In genomic region chr16:95746565-95746964, GRCm38 (mm10) we compare ENCODE assay signal across 28 mouse cellular contexts. TPM values are rescaled to one million over a fixed set of nuclear protein-coding genes. Genes with fewer than 3 reads are reported as not detected.
DNase-seq lines count a peak whose midpoint lies in the region; ATAC-seq and TF ChIP-seq lines count a peak whose summit lies in the region.
"Had no signal": no experiment of that assay in that cellular context is flagged by ENCODE, and none has a peak within 500 bp of the region (broad histone marks: within the 10 kb centered on the region; RNA-seq: fewer than 3 reads in every experiment).

No protein-coding gene starts in this region.

- TF ChIP-seq CTCF in kidney, postnatal 0 days (IDR thresholded peaks at IDR 0.05; ENCODE audit: low read depth) = no peak

- intact Hi-C loops in heart, postnatal 10 days (cut with DNase I) = loop anchor here (2.0 kb wide), 1 partner anchor 114 kb away; no protein-coding TSS in a partner anchor

- no peaks in the 10 kb centered on the region for H3K9me3 ChIP-seq in embryonic facial prominence, embryonic 13.5 days
- H3K9me3 ChIP-seq in embryonic facial prominence, embryonic 10.5 days = no peaks in the 10 kb centered on the region; the same call in 1 of the 2 replicates
- no peaks in the 10 kb centered on the region for H3K9me3 ChIP-seq in heart, embryonic 16.5 days (replicated peaks; ENCODE audit: control insufficient read depth, low read length)
- H3K9me3 ChIP-seq in kidney, postnatal 0 days (replicated peaks; ENCODE audit: low read length) = no peaks in the 10 kb centered on the region
- H3K9me3 ChIP-seq in kidney, embryonic 14.5 days (ENCODE audit: control insufficient read depth, low read length) = no peaks in the 10 kb centered on the region
- H3K9me3 ChIP-seq: embryonic facial prominence, embryonic 12.5 days; G1E; midbrain, embryonic 10.5 days; midbrain, embryonic 15.5 days; neural tube, embryonic 15.5 days had no signal

- no peaks in the 10 kb centered on the region for H3K36me3 ChIP-seq in embryonic facial prominence, embryonic 13.5 days
- H3K36me3 ChIP-seq in embryonic facial prominence, embryonic 10.5 days (replicated peaks) = no peaks in the 10 kb centered on the region
- H3K36me3 ChIP-seq in heart, embryonic 16.5 days (ENCODE audit: control insufficient read depth, insufficient read depth) = no peaks in the 10 kb centered on the region
- no peaks in the 10 kb centered on the region for H3K36me3 ChIP-seq in kidney, postnatal 0 days (ENCODE audit: insufficient read depth, low read length)
- H3K36me3 ChIP-seq in kidney, embryonic 14.5 days (ENCODE audit: control insufficient read depth, insufficient read depth, low read length) = no peaks in the 10 kb centered on the region
- H3K36me3 ChIP-seq: embryonic facial prominence, embryonic 12.5 days; G1E; midbrain, embryonic 10.5 days; midbrain, embryonic 15.5 days; neural tube, embryonic 15.5 days had no signal

- 0 out of 2 replicates have a peak overlapping the region, but pooled peaks have one; percentile 1 for H3K27ac ChIP-seq in embryonic facial prominence, embryonic 13.5 days
- no peak overlapping the region for H3K27ac ChIP-seq in embryonic facial prominence, embryonic 10.5 days (replicated peaks)
- H3K27ac ChIP-seq in heart, embryonic 16.5 days (ENCODE audit: low read length) = peak overlapping the region; percentile 47
- H3K27ac ChIP-seq in kidney, postnatal 0 days = peak overlapping the region; percentile 31; the same call in 1 of the 2 replicates
- no peak overlapping the region for H3K27ac ChIP-seq in kidney, embryonic 14.5 days (ENCODE audit: low read depth, low read length)
- H3K27ac ChIP-seq: embryonic facial prominence, embryonic 12.5 days; hindbrain, embryonic 14.5 days; liver, embryonic 14.5 days; midbrain, embryonic 10.5 days; midbrain, embryonic 15.5 days; neural tube, embryonic 15.5 days had no signal

- H3K4me1 ChIP-seq in embryonic facial prominence, embryonic 13.5 days = peaks cover 51% of the 10 kb centered on the region
- peaks cover 17% of the 10 kb centered on the region for H3K4me1 ChIP-seq in embryonic facial prominence, embryonic 10.5 days
- peaks cover 24% of the 10 kb centered on the region for H3K4me1 ChIP-seq in heart, embryonic 16.5 days (ENCODE audit: control insufficient read depth, insufficient read depth, low read length)
- peaks cover 4% of the 10 kb centered on the region; the same call in 1 of the 2 replicates for H3K4me1 ChIP-seq in kidney, postnatal 0 days (replicated peaks; ENCODE audit: insufficient read depth, low read length)
- peaks cover 5% of the 10 kb centered on the region; the same call in 1 of the 2 replicates for H3K4me1 ChIP-seq in kidney, embryonic 14.5 days (ENCODE audit: control insufficient read depth, insufficient read depth, low read length)

- H3K9ac ChIP-seq in embryonic facial prominence, embryonic 13.5 days = no peak overlapping the region
- H3K9ac ChIP-seq in heart, embryonic 16.5 days (ENCODE audit: low read length) = no peak overlapping the region
- no peak overlapping the region for H3K9ac ChIP-seq in kidney, postnatal 0 days (ENCODE audit: low read depth, low read length)
- H3K9ac ChIP-seq in kidney, embryonic 14.5 days (ENCODE audit: low read depth, low read length) = no peak overlapping the region
- H3K9ac ChIP-seq: embryonic facial prominence, embryonic 12.5 days; hindbrain, embryonic 14.5 days; liver, embryonic 14.5 days; midbrain, embryonic 15.5 days; neural tube, embryonic 15.5 days had no signal

- H3K4me2 ChIP-seq in embryonic facial prominence, embryonic 13.5 days = no peak overlapping the region
- no peak overlapping the region for H3K4me2 ChIP-seq in heart, embryonic 16.5 days (ENCODE audit: low read depth, low read length)
- H3K4me2 ChIP-seq in kidney, postnatal 0 days (ENCODE audit: low read length) = no peak overlapping the region
- H3K4me2 ChIP-seq in kidney, embryonic 14.5 days (replicated peaks; ENCODE audit: low read depth, low read length) = no peak overlapping the region
- H3K4me2 ChIP-seq: embryonic facial prominence, embryonic 12.5 days; hindbrain, embryonic 14.5 days; midbrain, embryonic 15.5 days; neural tube, embryonic 15.5 days had no signal

- no peak overlapping the region for H3K4me3 ChIP-seq in embryonic facial prominence, embryonic 13.5 days
- no peak overlapping the region for H3K4me3 ChIP-seq in embryonic facial prominence, embryonic 10.5 days
- H3K4me3 ChIP-seq in heart, embryonic 16.5 days (ENCODE audit: low read length) = no peak overlapping the region
- no peak overlapping the region for H3K4me3 ChIP-seq in kidney, postnatal 0 days (replicated peaks; ENCODE audit: low read depth, low read length)
- H3K4me3 ChIP-seq in kidney, embryonic 14.5 days (ENCODE audit: low read length) = no peak overlapping the region
- H3K4me3 ChIP-seq: embryonic facial prominence, embryonic 12.5 days; erythroblast, embryonic 14.5 days; midbrain, embryonic 10.5 days; midbrain, embryonic 15.5 days; neural tube, embryonic 15.5 days had no signal

- 88% methylated on average over 2 of the region's 2 CpGs for WGBS in embryonic facial prominence, embryonic 13.5 days
- WGBS in embryonic facial prominence, embryonic 10.5 days = 71% methylated on average over 2 of the region's 2 CpGs
- WGBS in heart, embryonic 16.5 days = 68% methylated on average over 2 of the region's 2 CpGs
- WGBS in kidney, postnatal 0 days = 73% methylated on average over 2 of the region's 2 CpGs
- 77% methylated on average over 2 of the region's 2 CpGs for WGBS in kidney, embryonic 14.5 days

- ATAC-seq in embryonic facial prominence, embryonic 13.5 days (ENCODE audit: insufficient number of reproducible peaks, insufficient read depth, low FRiP score, low TSS enrichment, low read depth) = no peak
- no peak for ATAC-seq in heart, embryonic 16.5 days (replicated peaks; ENCODE audit: extremely low read depth, insufficient read depth, low FRiP score)
- no peak for ATAC-seq in kidney, postnatal 0 days (replicated peaks; ENCODE audit: low FRiP score, low read depth)
- ATAC-seq in kidney, embryonic 14.5 days (ENCODE audit: low FRiP score, low TSS enrichment) = no peak
- ATAC-seq in erythroblast, adult 5-6 weeks (replicated peaks; ENCODE audit: low FRiP score, poor library complexity, severe bottlenecking) = no peak
- ATAC-seq: forebrain, embryonic 16.5 days; inflammation-experienced regulatory T-cells, adult 6 months; midbrain, embryonic 15.5 days had no signal

- no peak for DNase-seq in embryonic facial prominence, embryonic 10.5 days (ENCODE audit: low spot score)
- DNase-seq in heart, postnatal 10 days = no peak
- DNase-seq in kidney, postnatal 0 days (ENCODE audit: low spot score) = peak; percentile 66
- peak; percentile 54 for DNase-seq in induced T-regulatory cell, adult 2 months (ENCODE audit: low read depth)
- DNase-seq: adrenal gland, adult 8-10 months; cerebellum, adult 8-10 months; cerebellum, postnatal 36 days; gastrocnemius, postnatal 10 days; kidney, adult 11 months; layer of hippocampus, adult 9-11 months; liver; lung, adult 2 months; lung, postnatal 14 days; spleen, adult 18-20 months had no signal

- no peaks in the 10 kb centered on the region for H3K27me3 ChIP-seq in embryonic facial prominence, embryonic 13.5 days
- H3K27me3 ChIP-seq in embryonic facial prominence, embryonic 10.5 days (replicated peaks; ENCODE audit: low read depth, poor library complexity, severe bottlenecking) = no peaks in the 10 kb centered on the region
- H3K27me3 ChIP-seq in heart, embryonic 16.5 days (ENCODE audit: control insufficient read depth, insufficient read depth, low read length) = no peaks in the 10 kb centered on the region
- H3K27me3 ChIP-seq in kidney, postnatal 0 days (ENCODE audit: insufficient read depth, low read length) = no peaks in the 10 kb centered on the region
- H3K27me3 ChIP-seq in kidney, embryonic 14.5 days (ENCODE audit: control insufficient read depth, insufficient read depth, low read length) = no peaks in the 10 kb centered on the region
- H3K27me3 ChIP-seq: embryonic facial prominence, embryonic 12.5 days; midbrain, embryonic 15.5 days; neural tube, embryonic 15.5 days had no signal

RNA-seq across cellular contexts. Expression of gene Ets2, which starts 44.7 kb away (rescaled TPM):
- 74.7 and 87.7 TPM in 2 replicates for polyA plus RNA-seq in embryonic facial prominence, embryonic 13.5 days (2015; fragmentation: Nextera tagmentation; extraction: Ambion mirVana)
- polyA plus RNA-seq in embryonic facial prominence, embryonic 10.5 days (2016; fragmentation: Nextera tagmentation; extraction: Ambion mirVana) = 32.6 and 33.2 TPM in 2 replicates
- polyA plus RNA-seq in heart, embryonic 16.5 days (2015; fragmentation: Nextera tagmentation; extraction: Ambion mirVana) = 71.1 and 73.6 TPM in 2 replicates
- 100 to 1,000 TPM; 105 to 144 TPM for total RNA-seq in heart, postnatal 10 days (2021)
- 50.8 and 51.7 TPM in 2 replicates for polyA plus RNA-seq in kidney, postnatal 0 days (2015; fragmentation: Nextera tagmentation; extraction: Ambion mirVana)
- polyA plus RNA-seq in kidney, embryonic 14.5 days (2014; fragmentation: Nextera tagmentation; extraction: Ambion mirVana) = 30.3 and 46.5 TPM in 2 replicates
- total RNA-seq in erythroblast, adult 5-6 weeks (2015; ENCODE audit: low replicate concordance) = 2.1 and 4.6 TPM in 2 replicates
- total RNA-seq in erythroblast, adult 5-6 weeks (2017; ENCODE audit: low replicate concordance) = 2.6 and 5.9 TPM in 2 replicates

Comparison
In these comparisons a context has a peak if more than half of its experiments do, and no peak if none do; other contexts are left out.
1. H3K27ac ChIP-seq: peak in embryonic facial prominence, embryonic 13.5 days (single experiment), heart, embryonic 16.5 days (single experiment) and kidney, postnatal 0 days (single experiment); none in embryonic facial prominence, embryonic 10.5 days (single experiment) and kidney, embryonic 14.5 days (single experiment).
2. DNase-seq: peak in kidney, postnatal 0 days (single experiment) and induced T-regulatory cell, adult 2 months (single experiment); none in embryonic facial prominence, embryonic 10.5 days (single experiment) and heart, postnatal 10 days (0 of 2).